In genomic region chr15:78527973-78528372, GRCm38 (mm10) we compare ENCODE assay signal across 8 mouse cellular contexts. TPM values are rescaled to one million over a fixed set of nuclear protein-coding genes. Genes with fewer than 3 reads are reported as not detected.
A peak's percentile ranks its signal among the peaks of the same experiment; 100 is the strongest.
DNase-seq lines count a peak whose midpoint lies in the region; ATAC-seq and TF ChIP-seq lines count a peak whose summit lies in the region.

No protein-coding gene starts in this region.

- intact Hi-C loops in left cerebral cortex, postnatal 14 days (cut with DNase I): loop anchor here (2.0 kb wide), 1 partner anchor 81 kb away; no protein-coding TSS in a partner anchor
- intact Hi-C loops in heart, adult 2 months (cut with DNase I): loop anchor here (5.0 kb wide), 1 partner anchor 259 kb away; no protein-coding TSS in a partner anchor

- H3K4me3 ChIP-seq in heart, adult 2 months: peak overlapping the region; percentile 6; the same call in 1 of the 2 replicates
- no peak overlapping the region for H3K4me3 ChIP-seq in kidney, embryonic 15.5 days (replicated peaks)
- H3K4me3 ChIP-seq in megakaryocyte, embryonic 14.5 days (replicated peaks): peak overlapping the region; percentile 53
- H3K4me3 ChIP-seq in liver, embryonic 12.5 days: no peak overlapping the region

- H3K79me2 ChIP-seq in heart, adult 2 months (replicated peaks; ENCODE audit: control insufficient read depth, insufficient read depth, low read length): no peaks in the 10 kb centered on the region

- TF ChIP-seq CTCF in heart, adult 2 months (IDR thresholded peaks at IDR 0.05): no peak

- TF ChIP-seq EP300 in heart, adult 2 months (IDR thresholded peaks at IDR 0.05; ENCODE audit: insufficient read depth, low read depth, low read length): 0 out of 2 replicates have a peak, but pooled peaks have one; percentile 16

- no peak for ATAC-seq in kidney, embryonic 15.5 days (replicated peaks; ENCODE audit: low FRiP score)
- ATAC-seq in megakaryocyte-erythroid progenitor cell, adult 5-6 weeks (replicated peaks; ENCODE audit: low FRiP score, low TSS enrichment, poor library complexity, severe bottlenecking): no peak
- ATAC-seq in liver, embryonic 12.5 days: no peak

- peaks cover 24% of the 10 kb centered on the region for H3K4me1 ChIP-seq in heart, adult 2 months (ENCODE audit: control insufficient read depth, insufficient read depth, low read length)
- peaks cover 49% of the 10 kb centered on the region for H3K4me1 ChIP-seq in kidney, embryonic 15.5 days
- H3K4me1 ChIP-seq in megakaryocyte, embryonic 14.5 days: peaks cover 84% of the 10 kb centered on the region
- H3K4me1 ChIP-seq in liver, embryonic 12.5 days: peaks cover 44% of the 10 kb centered on the region

- TF ChIP-seq POLR2A in heart, adult 2 months (IDR thresholded peaks at IDR 0.05; ENCODE audit: insufficient read depth, low read depth, low read length): no peak

- peak overlapping the region; percentile 73 for H3K4me2 ChIP-seq in kidney, embryonic 15.5 days
- no peak overlapping the region for H3K4me2 ChIP-seq in liver, embryonic 12.5 days

- DNase-seq in left cerebral cortex, postnatal 14 days (ENCODE audit: low spot score in 2 of 2): peak; percentile 76 to 79
- no peak for DNase-seq in left cerebral cortex, adult 11 months (ENCODE audit: low spot score)
- peak; percentile 65 to 69 for DNase-seq in CD8-positive naive resting alpha-beta T cell, adult 2 months (ENCODE audit: low read depth in 2 of 2, low spot score in 2 of 2)
- DNase-seq in heart, adult 2 months: peak; percentile 69 to 71

- no peaks in the 10 kb centered on the region for H3K27me3 ChIP-seq in heart, adult 2 months (ENCODE audit: control insufficient read depth, insufficient read depth, low read length)
- H3K27me3 ChIP-seq in kidney, embryonic 15.5 days: no peaks in the 10 kb centered on the region
- peaks cover 10% of the 10 kb centered on the region for H3K27me3 ChIP-seq in megakaryocyte, embryonic 14.5 days (replicated peaks)
- H3K27me3 ChIP-seq in liver, embryonic 12.5 days (replicated peaks): peaks cover 20% of the 10 kb centered on the region

- H3K36me3 ChIP-seq in heart, adult 2 months (ENCODE audit: control insufficient read depth, insufficient read depth, low read length): no peaks in the 10 kb centered on the region
- H3K36me3 ChIP-seq in kidney, embryonic 15.5 days: 0 out of 2 replicates have a peak, but pooled peaks cover 9% of the 10 kb centered on the region
- peaks cover 47% of the 10 kb centered on the region for H3K36me3 ChIP-seq in megakaryocyte, embryonic 14.5 days (replicated peaks; ENCODE audit: low read length)
- H3K36me3 ChIP-seq in liver, embryonic 12.5 days: no peaks in the 10 kb centered on the region

- no peaks in the 10 kb centered on the region for H3K9me3 ChIP-seq in kidney, embryonic 15.5 days (replicated peaks)
- H3K9me3 ChIP-seq in megakaryocyte, embryonic 14.5 days: no peaks in the 10 kb centered on the region
- H3K9me3 ChIP-seq in liver, embryonic 12.5 days (replicated peaks): no peaks in the 10 kb centered on the region

- H3K9ac ChIP-seq in heart, adult 2 months (ENCODE audit: low read depth, low read length): no peak overlapping the region
- H3K9ac ChIP-seq in kidney, embryonic 15.5 days: no peak overlapping the region
- no peak overlapping the region for H3K9ac ChIP-seq in liver, embryonic 12.5 days

- H3K27ac ChIP-seq in heart, adult 2 months: peak overlapping the region; percentile 92
- 0 out of 2 replicates have a peak overlapping the region, but pooled peaks have one; percentile 91 for H3K27ac ChIP-seq in kidney, embryonic 15.5 days
- no peak overlapping the region for H3K27ac ChIP-seq in liver, embryonic 12.5 days

- 43% methylated on average over 7 of the region's 7 CpGs for WGBS in heart, adult 2 months
- WGBS in kidney, embryonic 15.5 days: 73% methylated on average over 7 of the region's 7 CpGs
- 54% methylated on average over 7 of the region's 7 CpGs for WGBS in liver, embryonic 12.5 days (ENCODE audit: insufficient replicate concordance)

RNA-seq across cellular contexts. Expression of gene C1qtnf6, which starts 3.2 kb away (rescaled TPM):
- total RNA-seq in left cerebral cortex, postnatal 14 days (2021): 1 to 10 TPM; 7.7 to 9.0 TPM
- total RNA-seq in heart, adult 2 months (2021): 10 to 100 TPM; 14.1 to 17.0 TPM
- polyA plus RNA-seq in heart, adult 2 months (2012; rRNA removed): 20.8 and 40.5 TPM in 2 replicates
- polyA plus RNA-seq in kidney, embryonic 15.5 days (2015; fragmentation: Nextera tagmentation; extraction: Ambion mirVana): 27.7 and 30.4 TPM in 2 replicates
- 22.8 and 31.2 TPM in 2 replicates for polyA plus RNA-seq in megakaryocyte, embryonic 14.5 days (2012; ENCODE audit: insufficient read depth, low replicate concordance)
- 3.1 and 6.9 TPM in 2 replicates for total RNA-seq in megakaryocyte-erythroid progenitor cell, adult 5-6 weeks (2014; fragmentation: Nextera tagmentation)
- 0.14 and 1.7 TPM in 2 replicates for total RNA-seq in megakaryocyte-erythroid progenitor cell, adult 5-6 weeks (2017)
- polyA plus RNA-seq in liver, embryonic 12.5 days (2016; fragmentation: Nextera tagmentation; extraction: Ambion mirVana): 5.2 and 5.6 TPM in 2 replicates

RNA-seq across cellular contexts. Expression of gene Sstr3, which starts 16.5 kb away (rescaled TPM):
- total RNA-seq in left cerebral cortex, postnatal 14 days (2021): 10 to 100 TPM; 16.7 to 20.6 TPM
- not detected for total RNA-seq in heart, adult 2 months (2021)
- not detected in 2 replicates for polyA plus RNA-seq in heart, adult 2 months (2012; rRNA removed)
- 0.30 and 0.58 TPM in 2 replicates for polyA plus RNA-seq in kidney, embryonic 15.5 days (2015; fragmentation: Nextera tagmentation; extraction: Ambion mirVana)
- polyA plus RNA-seq in megakaryocyte, embryonic 14.5 days (2012; ENCODE audit: insufficient read depth, low replicate concordance): not detected in 2 replicates
- not detected in 2 replicates for total RNA-seq in megakaryocyte-erythroid progenitor cell, adult 5-6 weeks (2014; fragmentation: Nextera tagmentation)
- total RNA-seq in megakaryocyte-erythroid progenitor cell, adult 5-6 weeks (2017): not detected in 2 replicates
- 0.02 TPM in 1 of 2 replicates, not detected in the other for polyA plus RNA-seq in liver, embryonic 12.5 days (2016; fragmentation: Nextera tagmentation; extraction: Ambion mirVana)

RNA-seq across cellular contexts. Expression of gene Il2rb, which starts 32.9 kb away (rescaled TPM):
- total RNA-seq in left cerebral cortex, postnatal 14 days (2021): under 1 TPM in 1 of 2 experiments, not detected in 1; 0.11 TPM
- total RNA-seq in heart, adult 2 months (2021): under 1 TPM; 0.31 to 0.55 TPM
- polyA plus RNA-seq in heart, adult 2 months (2012; rRNA removed): 1.4 and 2.3 TPM in 2 replicates
- polyA plus RNA-seq in kidney, embryonic 15.5 days (2015; fragmentation: Nextera tagmentation; extraction: Ambion mirVana): 0.44 and 0.60 TPM in 2 replicates
- polyA plus RNA-seq in megakaryocyte, embryonic 14.5 days (2012; ENCODE audit: insufficient read depth, low replicate concordance): not detected in 2 replicates
- 8.6 and 18.4 TPM in 2 replicates for total RNA-seq in megakaryocyte-erythroid progenitor cell, adult 5-6 weeks (2014; fragmentation: Nextera tagmentation)
- total RNA-seq in megakaryocyte-erythroid progenitor cell, adult 5-6 weeks (2017): 0.88 and 9.5 TPM in 2 replicates
- 0.11 and 0.15 TPM in 2 replicates for polyA plus RNA-seq in liver, embryonic 12.5 days (2016; fragmentation: Nextera tagmentation; extraction: Ambion mirVana)

RNA-seq across cellular contexts. Expression of gene Rac2, which starts 44.6 kb away (rescaled TPM):
- total RNA-seq in left cerebral cortex, postnatal 14 days (2021): 1 to 10 TPM; 2.3 to 4.6 TPM
- total RNA-seq in heart, adult 2 months (2021): 1 to 10 TPM; 4.5 to 8.7 TPM
- polyA plus RNA-seq in heart, adult 2 months (2012; rRNA removed): 7.7 and 44.7 TPM in 2 replicates
- polyA plus RNA-seq in kidney, embryonic 15.5 days (2015; fragmentation: Nextera tagmentation; extraction: Ambion mirVana): 8.1 and 11.1 TPM in 2 replicates
- 860 and 3,464 TPM in 2 replicates for polyA plus RNA-seq in megakaryocyte, embryonic 14.5 days (2012; ENCODE audit: insufficient read depth, low replicate concordance)
- 134 and 169 TPM in 2 replicates for total RNA-seq in megakaryocyte-erythroid progenitor cell, adult 5-6 weeks (2014; fragmentation: Nextera tagmentation)
- 33.0 and 80.9 TPM in 2 replicates for total RNA-seq in megakaryocyte-erythroid progenitor cell, adult 5-6 weeks (2017)
- 87.7 and 90.9 TPM in 2 replicates for polyA plus RNA-seq in liver, embryonic 12.5 days (2016; fragmentation: Nextera tagmentation; extraction: Ambion mirVana)

RNA-seq across cellular contexts. Expression of gene Tmprss6, which starts 59.5 kb away (rescaled TPM):
- total RNA-seq in left cerebral cortex, postnatal 14 days (2021): not detected
- total RNA-seq in heart, adult 2 months (2021): not detected
- 0.20 TPM in 1 of 2 replicates, not detected in the other for polyA plus RNA-seq in heart, adult 2 months (2012; rRNA removed)
- polyA plus RNA-seq in kidney, embryonic 15.5 days (2015; fragmentation: Nextera tagmentation; extraction: Ambion mirVana): 0.31 and 1.0 TPM in 2 replicates
- not detected in 2 replicates for polyA plus RNA-seq in megakaryocyte, embryonic 14.5 days (2012; ENCODE audit: insufficient read depth, low replicate concordance)
- 0.96 TPM in 1 of 2 replicates, not detected in the other for total RNA-seq in megakaryocyte-erythroid progenitor cell, adult 5-6 weeks (2014; fragmentation: Nextera tagmentation)
- 0.46 TPM in 1 of 2 replicates, not detected in the other for total RNA-seq in megakaryocyte-erythroid progenitor cell, adult 5-6 weeks (2017)
- polyA plus RNA-seq in liver, embryonic 12.5 days (2016; fragmentation: Nextera tagmentation; extraction: Ambion mirVana): 5.9 and 6.7 TPM in 2 replicates

Comparison
In these comparisons a context has a peak if more than half of its experiments do, and no peak if none do; other contexts are left out.
1. H3K4me3 ChIP-seq: peak in heart, adult 2 months (single experiment) and megakaryocyte, embryonic 14.5 days (single experiment); none in kidney, embryonic 15.5 days (single experiment) and liver, embryonic 12.5 days (single experiment).